Mouse (Mus musculus): ENCODE results near the gene Arg1. TPM values are rescaled to one million over a fixed set of nuclear protein-coding genes. Genes with fewer than 3 reads are reported as not detected.

Arg1 gene
- under 1 TPM in 1 of 2 experiments, not detected in 1; 0.18 TPM for total RNA-seq (2021)
- long read RNA-seq, experiment 1, partial matches to known transcripts, result 0 of 1 reads
- long read RNA-seq, experiment 1, other reads (novel, unspliced or antisense), result 0 of 1 reads
- long read RNA-seq, experiment 2, result 0 reads

DNA sequence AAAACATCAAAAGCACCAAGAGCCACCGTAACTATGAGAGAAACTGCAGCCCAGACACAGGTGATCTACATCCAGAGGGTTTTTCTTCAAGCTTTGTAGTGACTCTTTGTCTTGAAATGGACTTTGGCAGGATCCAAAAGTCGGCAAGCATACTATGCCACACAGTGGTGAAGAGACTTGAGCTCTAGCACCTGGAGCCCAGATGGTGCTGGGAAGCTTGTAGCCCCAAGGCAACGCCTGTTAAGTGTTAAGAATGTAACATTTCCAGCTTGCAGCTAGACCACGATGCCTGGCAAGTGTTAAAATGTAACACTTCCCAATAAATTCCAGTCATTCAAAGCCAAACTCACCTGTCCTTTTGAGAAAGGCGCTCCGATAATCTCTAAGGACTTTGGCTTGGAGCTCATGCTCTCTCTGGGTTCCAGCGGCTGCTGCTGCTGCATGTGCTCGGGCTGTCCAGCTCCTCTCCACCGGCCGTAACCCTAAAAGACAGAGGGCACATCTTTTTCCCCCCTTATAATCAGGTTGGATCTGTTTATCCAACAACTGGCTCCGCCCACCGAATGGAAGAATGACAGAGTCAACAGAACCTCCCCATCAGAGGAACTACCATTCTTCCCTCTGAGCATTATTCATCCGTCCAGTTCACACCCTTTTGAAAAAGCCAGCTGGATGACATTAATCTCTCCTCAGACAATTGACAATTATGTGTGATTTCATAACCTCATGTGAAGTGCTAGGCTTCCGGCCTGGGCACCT is at the start of gene Arg1:
TSS of gene Arg1 (minus strand) at position 523 of the 759 bp plus-strand sequence.
- no peak for DNase-seq

DNA sequence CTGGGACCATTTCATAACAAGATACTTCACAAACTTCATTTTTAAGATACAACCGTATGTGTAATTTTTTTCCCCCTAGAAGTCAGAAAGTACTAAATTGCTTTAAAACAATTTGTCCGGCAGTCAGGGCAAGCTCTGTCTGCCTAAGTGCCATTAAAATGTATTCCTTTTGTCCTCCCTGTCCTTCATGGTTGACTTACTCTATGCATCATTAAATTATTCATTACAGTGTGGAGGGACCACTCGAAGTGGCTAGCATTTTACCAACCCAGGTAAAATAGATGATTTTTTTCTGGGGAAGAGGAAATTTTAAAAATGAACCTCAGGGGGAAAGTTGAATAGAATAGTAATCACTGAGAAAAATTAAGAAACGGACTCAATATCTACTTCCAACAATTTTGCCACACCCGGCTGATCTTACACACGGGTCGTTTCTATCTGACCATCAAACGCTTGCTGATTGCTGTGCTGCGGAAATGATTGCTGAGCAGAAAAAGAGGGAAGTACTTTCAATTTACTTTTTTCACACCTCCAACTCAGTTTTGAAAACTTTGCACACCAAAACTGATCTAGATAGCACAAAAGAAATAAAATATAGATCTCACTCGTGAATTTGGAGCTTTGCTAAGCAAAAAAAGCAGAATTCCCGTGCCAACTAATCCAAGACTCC is 46.7 kb upstream of the Arg1 start:
- no peak for DNase-seq

- no peak for DNase-seq
Observed at GRCm38 (mm10) chr10:24973385-24973784, 46.1 kb upstream of the Arg1 start.

DNA sequence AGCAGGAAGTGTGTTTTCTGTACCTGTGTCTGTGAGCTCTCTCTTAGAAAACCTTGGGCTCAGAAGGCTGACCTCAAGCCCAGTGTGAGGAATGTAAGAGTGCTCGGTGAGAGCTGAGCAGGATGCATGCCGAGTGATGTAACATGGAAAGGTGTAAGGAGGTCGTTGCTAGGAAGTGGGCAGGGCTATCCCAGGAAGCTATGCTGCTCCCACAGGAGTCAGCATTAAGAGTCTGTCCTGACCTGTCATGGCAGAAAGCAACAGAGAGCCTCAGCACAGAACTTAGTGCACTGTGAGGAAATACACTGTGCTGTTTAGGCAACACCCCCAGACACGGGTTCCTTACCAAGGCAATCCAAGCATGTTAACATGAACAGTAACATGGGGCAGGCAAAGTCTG is 45.6 kb upstream of the Arg1 start:
- DNase-seq, result no peak

- no peak for DNase-seq
Observed at GRCm38 (mm10) chr10:24965821-24966550, 38.7 kb upstream of the Arg1 start.

GRCm38 (mm10) chr10:24961889-24962288 is 34.6 kb upstream of the Arg1 start:
- DNase-seq, result no peak

DNA sequence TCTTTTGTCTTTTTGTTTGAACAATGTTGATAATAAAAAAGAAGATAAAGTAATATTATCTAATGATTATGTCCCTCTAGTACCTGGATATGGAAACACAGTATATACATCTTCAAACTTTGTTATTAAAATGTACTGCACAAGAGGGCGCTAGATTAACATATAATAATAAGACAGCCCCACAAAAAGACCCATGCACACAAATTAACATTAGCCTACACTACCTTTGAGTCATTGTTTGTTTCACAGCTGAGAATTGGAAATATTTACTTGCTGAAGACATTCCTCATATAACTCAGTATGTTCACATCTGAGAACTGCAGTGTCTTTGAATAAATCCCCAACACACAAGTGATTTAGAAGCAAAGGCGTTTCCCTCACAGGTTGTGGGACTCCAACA is 33.8 kb upstream of the Arg1 start:
- DNase-seq, result no peak

- DNase-seq, result no peak
Observed at GRCm38 (mm10) chr10:24959043-24959916, 32.0 kb upstream of the Arg1 start.

DNA sequence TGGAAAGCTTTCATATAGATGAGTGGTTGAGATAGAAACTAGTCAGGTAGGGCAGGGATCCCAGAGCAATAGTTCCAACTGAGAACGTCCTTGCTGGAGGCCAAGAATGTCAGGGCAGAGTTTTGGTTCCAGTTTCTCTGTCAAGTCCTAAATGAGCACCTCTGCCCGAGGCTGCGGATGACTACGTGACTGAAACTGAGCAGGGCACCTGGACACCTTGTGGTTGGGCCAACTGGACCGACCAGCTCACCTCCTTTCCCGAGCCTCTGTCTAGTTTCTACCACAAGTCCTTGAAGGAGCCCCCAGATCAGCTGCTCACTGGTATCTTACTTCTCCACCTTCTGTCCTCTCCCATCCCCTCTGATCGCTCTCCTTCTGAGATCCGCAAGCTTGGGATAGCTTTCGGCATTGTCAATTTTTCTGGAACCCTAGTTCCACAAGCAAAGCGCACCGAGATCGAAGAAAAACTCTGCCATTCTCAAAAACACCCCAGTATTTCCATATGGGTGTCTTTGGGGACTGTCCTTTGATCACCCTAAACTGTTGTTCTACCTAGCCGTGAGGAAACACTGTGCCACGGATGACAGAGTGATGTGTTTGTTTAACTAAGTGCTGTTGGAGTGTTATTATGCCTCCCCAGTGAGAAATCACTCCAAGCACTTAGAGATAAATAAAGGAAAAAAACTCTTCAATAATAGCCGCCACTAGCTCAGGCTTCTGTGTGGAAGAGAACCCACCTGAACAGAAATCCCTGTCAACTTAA is 31.2 kb upstream of the Arg1 start:
- DNase-seq, result no peak

DNA sequence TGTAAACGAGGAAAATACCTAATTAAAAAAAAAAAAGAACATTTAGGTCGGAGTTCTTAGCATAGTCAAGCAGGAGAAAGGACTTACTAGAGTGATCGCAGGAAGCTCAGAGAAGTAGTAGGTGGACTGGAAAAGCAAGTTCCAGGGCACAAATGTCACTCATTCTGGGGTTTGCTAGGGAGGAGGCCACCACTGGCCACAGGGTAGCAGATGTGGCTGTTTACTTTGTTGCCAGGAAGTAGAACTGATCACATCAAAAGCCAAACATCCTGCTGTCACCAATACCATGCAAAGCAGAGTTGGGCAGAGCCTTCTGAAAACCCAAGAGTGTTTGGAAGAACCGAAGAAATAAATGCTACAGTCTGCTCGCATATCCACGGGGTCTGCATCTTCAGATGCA is 26.6 kb upstream of the Arg1 start:
- DNase-seq, result no peak

DNA sequence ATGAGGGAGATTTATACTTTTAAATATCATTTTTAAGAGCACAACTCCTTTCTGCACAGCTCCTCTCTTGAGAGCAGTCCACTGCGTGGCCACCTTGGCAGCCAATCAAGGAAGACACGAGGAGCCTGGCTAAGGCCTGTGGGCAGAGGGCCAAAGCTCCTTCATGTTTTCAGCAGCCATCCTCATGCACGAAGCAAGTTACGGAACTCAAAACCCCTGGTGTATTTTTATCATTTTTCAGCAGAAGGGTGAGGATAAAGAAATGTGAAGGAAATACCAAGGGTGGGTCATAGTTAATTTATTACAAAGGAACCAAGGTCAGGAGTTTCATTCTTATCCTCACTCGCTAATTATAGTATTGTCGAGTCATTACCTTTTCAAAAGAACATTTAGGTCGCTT is 25.3 kb upstream of the Arg1 start:
- peak; percentile 10 for DNase-seq

DNA sequence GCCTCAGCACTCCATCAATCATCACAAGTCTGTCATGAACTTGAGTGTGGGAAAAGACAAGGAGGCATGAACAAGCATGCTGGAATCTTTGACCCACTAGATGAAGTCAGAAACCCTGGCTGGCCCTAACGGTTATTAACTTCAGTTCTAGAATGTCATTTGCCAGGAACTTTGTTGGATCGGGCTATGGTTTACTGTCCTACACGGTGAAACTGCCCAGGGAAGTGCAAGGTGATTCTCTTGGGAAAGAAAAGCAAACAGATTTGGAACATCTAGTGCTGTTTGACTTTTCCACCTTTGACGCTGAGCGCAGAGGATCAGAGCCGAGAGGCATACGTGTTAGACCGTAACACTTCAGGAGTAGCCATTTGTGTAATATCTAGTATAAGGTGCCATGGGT is 24.3 kb upstream of the Arg1 start:
- DNase-seq, result no peak

DNA sequence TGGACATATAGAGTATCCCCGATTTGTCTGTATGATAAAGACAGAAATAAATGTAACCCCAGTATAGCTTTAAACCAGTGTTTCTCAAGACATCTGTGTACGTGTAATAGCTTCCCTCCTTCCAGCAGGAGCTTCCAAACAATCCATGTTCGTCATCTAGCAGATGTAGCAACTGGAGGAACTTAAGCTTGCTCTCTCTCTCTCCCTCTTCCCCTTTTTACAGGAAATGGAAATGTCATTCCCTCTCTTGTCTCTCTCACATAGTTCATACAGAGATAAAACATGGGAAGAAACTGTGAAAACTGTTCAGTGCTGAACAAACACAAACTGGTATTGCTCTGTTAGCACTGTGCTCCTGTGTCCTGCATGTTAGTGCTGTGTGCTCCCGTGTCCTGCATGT is 22.9 kb upstream of the Arg1 start:
- no peak for DNase-seq

GRCm38 (mm10) chr10:24948278-24948677 is 21.0 kb upstream of the Arg1 start:
- no peak for DNase-seq

DNA sequence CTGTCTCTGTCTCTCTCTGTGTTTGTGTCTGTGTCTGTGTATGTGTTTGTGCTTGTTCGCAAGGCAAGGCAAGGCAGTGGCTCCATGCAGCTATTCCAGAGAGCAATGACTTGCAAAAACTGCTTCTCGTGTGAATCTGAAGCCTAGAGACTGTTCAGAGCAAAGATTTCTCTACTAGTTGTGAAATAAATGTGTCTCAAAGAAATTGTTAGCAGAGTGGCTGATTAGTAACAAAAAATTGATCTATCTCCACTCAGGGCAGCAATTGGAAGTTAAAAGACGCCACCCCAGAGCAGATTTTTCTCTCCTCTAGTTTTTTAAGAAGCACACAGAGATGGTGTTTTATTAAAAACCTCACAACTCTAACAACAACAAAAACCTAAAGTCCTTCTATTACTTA is 20.6 kb upstream of the Arg1 start:
- no peak for DNase-seq

DNA sequence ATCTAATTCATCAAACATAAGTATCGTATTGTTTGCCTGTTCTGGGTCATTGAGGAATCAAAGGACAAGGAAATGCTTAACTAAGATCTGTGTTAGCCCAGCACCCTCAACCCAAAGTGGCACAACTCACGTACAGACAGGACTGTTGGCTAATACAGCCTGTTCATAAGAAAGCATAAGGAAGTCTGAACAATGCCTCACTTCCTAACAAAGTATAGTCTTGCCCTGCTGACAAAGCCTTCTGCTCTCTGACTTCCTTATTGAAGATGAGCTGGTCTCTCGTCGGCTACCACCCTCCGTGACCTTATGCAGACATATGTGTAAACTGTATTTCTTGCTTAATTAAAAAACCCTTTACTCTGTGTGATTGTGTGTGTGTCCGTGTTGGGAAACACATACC is 2.9 kb upstream of the Arg1 start:
- DNase-seq, result no peak

- no peak for DNase-seq
Observed at GRCm38 (mm10) chr10:24928072-24928471, 788 bp upstream of the Arg1 start.

- no peak for DNase-seq
Observed at GRCm38 (mm10) chr10:24926380-24926779, 904 bp downstream of the Arg1 start.

DNA sequence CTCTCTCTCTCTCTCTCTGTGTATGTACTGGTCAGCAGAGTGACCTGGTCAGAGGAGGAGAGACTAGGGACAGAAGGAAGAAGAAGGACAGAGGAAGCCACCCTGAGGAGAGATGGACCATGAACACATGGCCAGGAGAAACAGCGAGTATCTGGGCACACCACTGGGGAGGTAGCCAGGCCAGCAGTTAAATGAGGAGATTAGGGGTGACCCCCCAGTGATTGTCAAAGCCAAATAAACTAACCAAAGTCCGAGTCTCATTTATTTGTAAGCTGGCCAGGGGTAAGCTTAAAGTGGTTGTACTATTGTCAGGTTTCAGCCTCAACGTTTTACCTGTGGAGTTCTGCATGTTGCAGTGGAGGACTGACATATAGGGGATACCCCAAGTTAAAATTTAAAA is 3.0 kb downstream of the Arg1 start:
- DNase-seq, result no peak

DNA sequence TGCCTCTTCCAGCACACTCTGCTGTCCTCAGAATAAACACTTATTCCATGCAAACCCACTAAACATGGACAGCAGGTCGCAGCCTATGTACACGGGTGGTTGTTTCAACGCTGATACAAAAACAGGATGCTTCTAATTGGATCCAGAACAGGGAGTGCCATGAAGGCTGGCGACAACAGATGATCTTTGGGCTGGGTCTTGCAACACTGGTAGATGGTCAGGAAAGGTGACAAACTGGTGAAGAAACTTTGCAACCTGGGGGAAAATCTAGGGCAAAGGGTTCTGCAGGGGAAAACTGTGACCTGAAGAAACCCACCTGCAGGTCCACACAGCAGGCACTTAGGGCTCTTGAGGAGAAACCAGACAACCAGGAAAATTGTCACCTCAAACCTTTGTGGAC is 4.3 kb downstream of the Arg1 start:
- DNase-seq, result no peak

DNA sequence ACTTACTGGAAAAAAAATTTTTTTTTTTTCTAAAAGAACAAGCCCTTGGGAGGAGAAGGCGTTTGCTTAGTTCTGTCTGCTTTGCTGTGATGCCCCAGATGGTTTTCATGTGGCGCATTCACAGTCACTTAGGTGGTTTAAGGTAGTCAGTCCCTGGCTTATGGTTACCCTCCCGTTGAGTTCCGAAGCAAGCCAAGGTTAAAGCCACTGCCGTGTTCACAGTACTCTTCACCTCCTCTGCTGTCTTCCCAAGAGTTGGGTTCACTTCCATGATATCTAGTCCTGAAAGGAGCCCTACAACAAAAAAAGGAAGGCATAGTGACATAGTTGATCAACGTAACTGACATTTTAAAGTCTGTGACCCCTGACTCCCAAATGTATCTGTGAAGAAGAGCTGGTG is 11.8 kb downstream of the Arg1 start:
- no peak for DNase-seq

All from gastrocnemius, postnatal 25 days (tissue).